Mouse (Mus musculus) cerebellum, adult 11-12 months (tissue): Measurements from ENCODE around the gene Slc36a1.

Experiments
- DNase-seq: peaks from one replicate; pipeline ENCODE4 v3.0.0; 2022

The Slc36a1 gene

DNA sequence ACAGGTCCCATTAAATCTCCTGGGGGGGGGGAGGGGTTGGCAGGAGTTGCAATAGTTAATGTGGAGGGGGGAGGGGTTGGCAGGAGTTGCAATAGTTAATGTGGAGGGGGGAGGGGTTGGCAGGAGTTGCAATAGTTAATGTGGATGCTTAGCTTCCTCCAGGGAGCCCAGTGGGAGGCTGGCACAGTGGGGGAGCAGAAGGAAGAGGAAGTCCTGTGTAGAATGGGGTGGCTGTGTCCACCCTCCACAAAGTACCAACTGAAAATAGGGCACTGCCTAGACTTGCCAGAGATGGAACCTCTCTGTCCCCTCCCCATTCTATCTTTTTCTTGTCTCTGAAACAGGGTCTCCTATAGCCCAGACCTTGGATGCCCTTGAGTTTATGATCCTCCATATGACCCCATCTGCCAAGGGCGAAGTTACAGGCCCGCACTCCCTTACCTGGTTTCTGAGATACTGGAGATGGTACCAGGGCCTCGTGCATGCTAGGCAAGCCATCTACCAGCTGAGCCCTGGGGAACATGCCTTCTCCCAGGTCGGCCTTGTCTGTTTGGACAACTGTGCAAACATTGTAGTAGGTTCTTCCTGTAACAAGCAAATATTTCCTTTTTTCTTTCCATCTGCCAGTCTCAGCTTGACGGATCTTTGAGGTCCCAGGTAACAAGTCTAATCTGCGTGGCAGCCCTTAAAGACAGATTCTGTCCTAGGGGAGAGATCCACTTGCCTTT lies 5.6 kb downstream of the Slc36a1 start:
- DNase-seq: no peak

DNA sequence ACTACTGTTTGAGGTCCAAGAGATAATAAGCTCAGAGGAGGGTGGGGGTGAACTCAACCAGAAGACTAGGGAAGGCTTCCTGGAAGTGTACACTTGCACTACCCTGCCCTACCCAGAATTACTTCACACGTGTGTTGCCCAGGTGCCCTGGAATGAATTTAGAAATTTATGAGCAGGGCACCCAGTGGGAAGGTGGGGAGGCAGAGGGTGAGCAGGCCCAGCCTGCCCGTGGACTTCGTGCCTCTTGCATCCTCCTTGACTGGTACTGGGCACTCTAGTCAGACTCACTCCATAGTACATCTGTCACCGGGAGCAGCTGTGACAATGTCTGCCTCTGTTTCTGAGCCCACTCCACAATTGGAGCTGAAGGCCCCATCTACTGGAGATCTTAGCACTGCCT lies 9.4 kb downstream of the Slc36a1 start:
- DNase-seq: no peak

DNA sequence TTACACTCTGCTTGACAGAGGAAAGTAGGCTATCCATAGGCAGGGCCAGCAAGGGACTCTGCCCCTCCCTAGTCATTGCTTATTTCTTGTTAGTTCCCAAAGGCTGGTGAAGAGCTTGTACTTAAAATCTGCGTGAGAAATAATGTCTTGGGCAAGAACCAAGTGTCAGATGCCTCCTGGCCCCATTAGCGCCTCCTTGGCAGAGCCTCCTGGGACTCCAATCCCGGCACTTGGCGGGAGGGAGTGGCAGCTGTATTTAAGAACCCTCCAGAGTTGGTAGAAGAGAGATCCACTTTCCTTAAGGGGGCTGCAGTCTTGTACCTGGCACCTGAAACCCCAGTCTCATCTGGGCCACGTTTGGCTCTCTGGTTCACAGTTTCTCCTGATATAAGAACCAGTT lies 10.0 kb downstream of the Slc36a1 start:
- DNase-seq: no peak

DNA sequence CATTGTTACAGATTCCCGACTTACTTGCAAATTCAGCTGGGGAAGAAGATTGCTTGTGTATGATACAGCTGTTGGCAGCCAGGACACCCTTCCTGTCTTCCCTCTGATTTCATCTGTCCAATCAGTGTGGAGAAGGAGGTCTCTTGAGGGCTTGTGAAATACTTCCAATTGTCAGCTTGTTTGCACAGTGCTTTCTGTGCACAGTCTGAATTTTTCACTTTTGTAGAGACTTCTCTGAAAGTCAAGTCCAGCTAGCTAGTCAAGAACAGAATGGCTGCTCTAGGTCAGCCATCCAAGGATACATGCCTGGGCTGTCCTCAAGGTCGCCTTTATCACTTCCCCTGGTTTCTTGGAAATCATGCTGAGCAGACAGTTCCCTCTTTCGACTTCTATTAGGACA lies 10.8 kb downstream of the Slc36a1 start:
- DNase-seq: no peak

DNA sequence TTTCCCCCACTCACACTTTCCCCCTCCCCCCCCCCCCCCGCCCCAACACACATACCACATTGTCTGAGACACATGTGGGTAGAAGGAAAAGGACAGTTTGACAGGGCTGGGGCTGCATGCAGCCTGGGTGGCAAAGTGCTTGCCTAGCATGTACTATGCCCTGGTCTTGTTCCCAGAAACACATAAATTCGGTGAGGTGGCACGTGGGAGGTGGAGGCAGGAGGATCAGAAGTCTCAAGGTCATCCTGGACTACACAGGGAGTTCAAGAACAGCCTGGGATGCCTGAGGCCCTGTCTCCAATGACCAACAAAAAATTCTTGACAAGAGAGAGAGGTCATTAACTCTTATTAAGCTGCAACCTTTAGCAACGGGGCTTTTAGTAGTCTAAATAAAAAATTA lies 11.9 kb downstream of the Slc36a1 start:
- DNase-seq: no peak

DNA sequence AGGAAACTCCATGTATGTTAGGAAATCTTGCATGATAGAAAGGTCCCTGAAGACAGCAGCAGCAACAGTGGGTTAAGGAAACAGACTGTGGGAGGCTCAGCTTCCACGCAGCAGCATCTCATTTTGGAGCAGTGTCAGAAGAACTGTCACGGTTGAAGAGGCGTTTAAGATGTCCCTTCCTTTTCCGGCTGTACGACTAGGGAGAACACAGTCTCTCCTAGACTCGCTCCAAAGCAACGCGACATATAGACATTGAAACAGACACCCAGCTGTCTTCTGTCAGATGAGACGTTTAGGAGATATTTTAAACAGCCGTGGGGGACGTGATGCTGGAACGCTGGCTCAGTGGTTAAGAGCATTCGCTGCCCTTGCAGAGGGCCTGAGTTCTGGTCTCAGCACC lies 12.7 kb downstream of the Slc36a1 start:
- DNase-seq: no peak

DNA sequence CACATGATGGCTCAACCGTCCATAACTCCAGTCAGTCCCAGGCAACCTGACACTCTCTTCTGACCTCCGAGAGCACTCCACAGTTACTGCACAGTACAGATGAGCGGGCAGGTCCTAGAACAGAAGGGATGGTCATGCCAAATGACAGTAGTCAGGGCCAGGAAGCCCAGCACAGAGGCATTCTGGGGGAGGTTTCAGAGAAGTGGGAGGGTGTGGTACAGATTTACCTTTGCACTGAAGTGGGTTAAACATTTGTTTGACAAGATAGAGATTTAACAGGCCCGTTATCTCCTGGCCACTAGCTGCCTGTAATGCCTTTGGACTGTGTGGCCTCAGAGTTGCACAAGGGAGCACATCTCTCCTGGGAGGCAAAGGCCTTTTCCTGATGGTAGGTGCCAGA lies 13.3 kb downstream of the Slc36a1 start:
- DNase-seq: no peak

DNA sequence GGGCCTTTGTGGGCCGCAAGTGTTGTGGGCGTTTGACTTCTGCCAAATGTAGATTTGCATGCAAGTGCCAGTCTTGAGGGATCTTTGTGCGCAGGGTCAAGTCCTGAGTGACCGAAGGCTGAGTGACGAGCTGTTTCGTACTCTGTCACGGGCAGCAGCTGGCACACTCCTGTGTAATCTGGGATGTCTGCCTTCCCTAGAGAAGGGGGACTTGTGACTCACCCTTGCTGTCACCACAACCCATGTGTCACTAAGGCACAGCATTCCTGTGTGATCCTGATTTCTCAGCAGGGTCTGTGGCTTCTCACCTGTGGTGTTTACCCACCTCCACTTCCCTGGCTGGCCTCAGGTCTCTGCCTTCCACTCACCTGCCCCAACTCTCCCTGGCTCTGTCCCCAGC lies 13.7 kb downstream of the Slc36a1 start:
- no peak for DNase-seq

DNA sequence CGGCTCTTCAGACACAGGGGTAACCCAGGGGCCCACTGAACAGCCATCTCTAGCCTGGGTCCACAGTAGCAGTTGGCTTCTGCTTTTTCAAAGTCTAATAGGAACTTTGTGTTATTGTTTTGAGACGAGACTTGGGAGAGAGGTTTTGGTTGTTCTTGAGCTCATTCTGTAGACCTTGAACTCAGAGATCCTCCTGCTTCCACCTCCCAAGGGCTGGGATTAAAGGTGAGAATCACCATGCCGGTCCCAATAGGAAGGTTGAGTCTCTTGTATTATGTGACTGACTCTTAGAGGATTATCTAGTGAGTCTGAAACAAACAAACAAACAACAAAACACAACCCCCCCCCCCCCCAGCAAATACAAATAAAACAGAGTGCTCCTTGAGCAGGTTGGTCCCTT lies 14.3 kb downstream of the Slc36a1 start:
- DNase-seq: no peak

DNA sequence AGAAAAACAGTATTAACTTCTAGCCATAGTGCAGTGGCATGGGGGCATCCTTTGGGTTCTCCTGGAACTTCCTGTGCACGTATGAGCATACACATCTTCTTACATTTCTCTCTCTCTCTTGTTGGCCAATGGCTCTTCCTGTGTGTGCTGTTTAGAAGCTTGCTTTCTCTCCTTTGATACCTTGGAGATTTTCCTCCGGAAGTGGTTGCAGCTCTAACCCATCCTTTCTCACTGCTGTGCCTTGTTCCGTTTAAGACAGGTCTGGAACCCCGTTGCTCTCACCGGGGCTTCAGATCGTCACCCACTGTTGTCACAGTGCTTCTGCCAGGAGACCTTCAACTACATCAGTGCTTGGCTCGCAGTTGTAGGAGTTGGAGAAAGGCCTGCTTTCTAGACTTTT lies 17.2 kb downstream of the Slc36a1 start:
- no peak for DNase-seq

DNA sequence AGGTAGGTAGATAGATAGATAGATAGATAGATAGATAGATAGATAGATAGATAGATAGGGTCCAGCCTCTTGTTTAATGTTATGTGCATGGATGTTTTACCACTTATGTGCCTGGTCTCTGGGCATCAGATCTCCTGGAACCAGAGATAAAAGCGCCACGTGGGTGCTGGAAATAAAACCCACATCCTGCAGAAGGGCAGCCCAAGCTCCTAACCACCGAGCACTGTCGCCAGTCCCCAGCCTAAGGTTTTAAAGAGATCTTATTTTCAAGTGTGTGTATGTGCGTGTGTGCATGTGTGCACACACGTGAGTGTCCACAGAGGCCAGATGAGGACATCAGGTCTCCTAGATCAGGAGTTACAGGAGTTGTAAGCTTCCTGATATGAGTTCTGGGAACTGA lies 26.9 kb downstream of the Slc36a1 start:
- no peak for DNase-seq

DNA sequence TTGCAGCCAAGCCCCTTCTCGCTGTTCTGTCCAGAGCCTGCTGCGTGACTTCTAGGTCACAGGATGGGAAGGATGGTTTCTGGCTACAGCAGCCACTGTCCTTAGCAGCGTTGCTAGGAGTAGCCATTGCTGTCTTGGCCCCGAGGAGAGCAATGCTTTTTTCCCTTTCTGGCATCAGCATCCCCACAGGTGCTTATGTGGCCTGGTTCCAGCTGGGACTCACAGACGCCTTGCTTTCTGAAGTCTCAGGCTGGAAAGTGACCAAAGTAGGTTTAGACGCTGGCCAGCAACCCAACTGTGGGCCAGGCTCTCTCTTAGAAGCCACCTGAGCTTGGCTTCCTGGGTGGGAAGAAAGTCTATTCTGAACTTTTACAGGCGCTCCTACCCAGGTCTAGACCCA lies 30.1 kb downstream of the Slc36a1 start:
- DNase-seq: peak; percentile 83

DNA sequence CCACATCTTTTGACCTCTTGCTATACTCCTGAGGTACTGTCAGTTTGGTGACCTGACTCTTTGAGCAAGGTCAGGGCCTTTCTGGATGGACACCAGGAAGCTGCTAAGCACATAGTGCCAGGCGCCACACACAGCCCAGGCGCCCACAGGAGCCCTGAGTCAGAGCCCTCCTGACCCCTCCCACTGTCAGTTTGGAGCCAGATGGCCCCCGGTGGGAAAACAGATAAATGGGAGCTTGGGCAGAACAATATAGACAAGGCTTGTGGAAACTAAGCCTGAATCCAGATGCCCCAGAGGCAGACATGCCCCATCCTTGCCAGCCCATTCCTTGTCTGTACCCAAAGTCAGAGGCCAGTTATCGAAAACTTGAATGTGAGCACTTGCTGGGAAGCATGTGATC lies 30.6 kb downstream of the Slc36a1 start:
- DNase-seq: no peak

DNA sequence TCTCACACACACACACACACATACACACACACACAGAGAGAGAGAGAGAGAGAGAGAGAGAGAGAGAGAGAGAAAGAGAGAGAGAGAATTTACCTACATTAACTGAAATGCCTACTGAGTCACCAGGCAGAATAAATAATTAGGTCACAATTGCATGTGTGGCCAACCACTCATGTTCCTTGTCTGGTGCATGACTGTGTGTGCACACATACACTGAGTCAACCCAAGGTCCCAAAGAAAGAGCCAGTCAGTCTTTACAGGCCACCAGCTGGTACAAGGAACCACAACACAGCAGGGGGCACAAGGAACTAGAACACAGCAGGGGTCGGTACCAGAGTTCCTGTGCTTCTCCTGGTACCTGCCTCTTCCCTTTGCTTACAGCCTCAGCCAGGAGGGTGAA lies 32.7 kb downstream of the Slc36a1 start:
- DNase-seq: no peak

DNA sequence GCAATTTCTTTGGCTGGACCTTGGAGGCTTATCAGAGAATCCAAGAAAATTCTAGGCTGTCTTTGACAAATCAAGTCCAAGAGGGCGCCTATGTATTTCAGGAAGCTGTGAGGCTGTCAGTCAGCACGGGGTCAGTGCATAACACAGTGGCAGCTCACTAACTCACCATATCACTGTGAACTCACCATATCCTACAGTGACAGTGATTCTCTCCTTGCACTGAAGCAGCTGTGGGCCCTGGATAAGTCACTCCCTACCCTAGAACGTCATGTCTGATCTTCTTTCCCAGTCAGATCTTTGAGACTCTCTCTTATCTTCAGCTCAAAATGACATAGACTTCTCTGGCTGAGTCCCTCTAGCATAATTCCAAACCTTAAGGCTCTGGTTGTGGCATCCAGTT lies 35.3 kb downstream of the Slc36a1 start:
- DNase-seq: no peak

DNA sequence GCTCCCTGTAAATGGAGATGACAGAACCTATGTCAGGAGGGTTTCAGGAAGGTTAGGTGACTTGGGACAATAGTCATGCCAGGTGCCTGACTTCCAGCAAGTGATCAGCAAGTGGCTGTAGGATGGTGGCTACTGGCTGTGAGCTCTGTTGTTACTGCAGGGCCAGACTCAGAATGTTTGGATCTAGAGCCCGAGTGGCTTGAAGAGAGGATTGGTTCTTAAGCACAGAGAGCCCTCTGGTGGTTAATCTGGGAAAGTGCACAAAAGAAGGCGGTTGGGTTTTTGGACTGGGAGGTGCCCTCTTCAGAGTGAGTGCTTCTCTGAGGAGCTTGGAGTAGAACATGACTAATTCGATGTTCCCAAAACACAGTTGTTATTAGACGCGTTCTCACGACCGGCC lies 36.4 kb downstream of the Slc36a1 start:
- DNase-seq: peak; percentile 79

DNA sequence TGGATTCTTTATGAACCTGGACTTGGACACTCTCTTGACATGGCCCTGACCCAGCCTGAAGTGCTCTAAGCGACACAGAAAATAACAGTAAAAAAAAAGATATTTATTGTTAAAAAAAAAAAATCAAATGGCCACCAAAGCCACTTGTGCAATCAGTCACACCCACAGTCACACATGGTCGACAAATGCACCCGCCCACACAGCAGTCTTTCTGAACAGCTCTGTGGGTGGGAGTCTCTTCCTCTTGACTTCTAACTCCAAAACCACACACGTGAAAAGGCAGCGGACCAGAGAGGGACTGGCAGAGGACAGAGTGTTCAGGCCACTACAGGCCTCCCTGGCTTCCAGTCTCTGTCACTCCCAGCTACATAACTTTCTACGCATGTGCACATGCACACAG lies 46.4 kb downstream of the Slc36a1 start:
- no peak for DNase-seq

DNA sequence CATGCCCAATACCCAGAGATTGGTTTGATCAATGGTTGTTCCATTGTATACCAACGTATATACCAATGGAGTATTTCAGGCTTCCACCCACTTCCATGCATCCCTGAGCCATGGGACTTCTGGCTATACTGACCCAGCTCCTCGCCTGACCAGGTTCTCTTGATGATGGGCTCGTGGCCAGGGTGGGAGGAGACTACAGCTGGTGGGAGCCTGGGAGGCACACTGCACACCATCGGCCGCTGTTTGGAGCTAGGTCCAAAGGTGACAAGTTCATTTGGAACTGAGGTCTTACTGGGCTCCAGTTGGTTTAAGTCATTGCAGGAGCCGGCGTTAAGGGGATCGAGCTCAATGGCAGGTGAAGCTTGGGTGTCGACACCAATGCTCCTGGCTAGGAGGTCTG lies 49.2 kb downstream of the Slc36a1 start:
- DNase-seq: peak; percentile 32

DNA sequence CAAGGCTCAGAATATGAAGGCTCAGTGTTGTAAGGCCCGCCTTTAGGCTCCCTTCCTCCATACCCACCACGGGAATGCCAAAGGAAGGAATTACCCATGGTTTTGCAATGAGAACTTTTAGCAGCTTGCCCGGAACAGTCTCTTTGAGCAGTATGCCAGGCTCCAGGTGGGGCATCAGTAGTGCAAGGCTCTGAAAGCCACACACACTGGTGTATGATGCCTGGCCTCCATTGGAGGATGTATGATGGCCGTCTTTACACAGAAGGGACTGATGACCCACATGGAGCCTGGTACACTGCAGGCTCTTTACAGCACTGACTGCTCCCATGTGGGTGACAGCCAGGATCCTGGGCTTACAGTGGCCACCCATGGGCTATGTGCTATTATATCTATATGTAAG lies 57.0 kb downstream of the Slc36a1 start:
- DNase-seq: peak; percentile 64

DNA sequence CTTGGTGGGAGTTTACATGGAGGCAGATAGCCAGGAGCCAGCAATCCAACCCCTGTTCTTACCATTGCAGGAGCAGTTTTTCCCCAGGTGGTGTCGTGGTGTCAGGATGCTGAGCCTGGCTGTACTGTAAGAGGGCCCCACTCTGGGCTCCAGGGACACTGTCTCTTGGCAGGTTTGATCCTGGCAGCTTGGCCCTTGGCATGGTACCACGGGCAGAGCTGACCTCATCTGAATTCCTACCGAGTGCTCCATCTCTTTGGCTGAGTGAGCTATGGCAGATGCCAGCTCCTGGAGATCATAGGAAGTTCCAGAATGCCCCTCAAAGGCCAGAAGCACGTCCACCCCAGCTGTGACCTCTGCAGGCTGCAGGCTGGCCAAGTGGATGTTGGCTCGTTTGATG lies 57.9 kb downstream of the Slc36a1 start:
- DNase-seq: peak; percentile 98

DNA sequence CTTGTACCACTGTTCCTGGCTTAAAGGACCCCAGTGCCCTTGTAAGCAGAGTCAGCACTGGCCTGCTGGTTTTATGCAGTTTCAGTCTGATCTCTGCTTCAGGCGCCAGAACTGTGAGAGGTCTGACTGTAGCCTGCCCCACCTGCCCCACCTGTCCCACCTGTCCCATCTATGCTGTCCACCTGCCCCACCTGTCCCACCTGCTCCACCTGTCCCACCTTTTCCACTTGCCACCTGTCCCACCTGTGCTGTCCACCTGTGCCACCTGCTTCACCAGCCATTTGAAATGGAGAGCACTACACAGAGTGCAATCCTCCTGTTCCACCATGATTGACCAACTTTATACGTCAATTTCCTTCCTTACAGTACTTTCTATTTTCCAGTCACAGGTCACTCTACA lies 60.2 kb downstream of the Slc36a1 start:
- peak; percentile 57 for DNase-seq

DNA sequence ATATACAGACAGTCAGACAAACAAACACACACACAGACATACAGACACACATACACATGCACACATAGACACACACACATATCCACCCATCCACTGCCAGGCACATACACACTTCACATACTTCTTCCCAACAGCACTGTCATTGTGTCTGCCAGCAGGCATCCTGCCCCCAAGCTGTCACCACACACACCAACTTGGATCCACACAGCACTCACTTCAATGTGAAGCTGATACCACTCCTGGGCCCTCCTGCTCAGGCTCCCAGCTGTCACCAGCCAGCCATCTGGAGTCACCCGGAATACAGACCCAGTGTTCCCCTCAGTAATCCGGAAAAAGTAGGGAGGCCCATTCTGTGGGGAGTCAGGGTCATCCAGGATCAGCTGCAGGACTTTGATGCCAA lies 61.5 kb downstream of the Slc36a1 start:
- DNase-seq: peak; percentile 57

DNA sequence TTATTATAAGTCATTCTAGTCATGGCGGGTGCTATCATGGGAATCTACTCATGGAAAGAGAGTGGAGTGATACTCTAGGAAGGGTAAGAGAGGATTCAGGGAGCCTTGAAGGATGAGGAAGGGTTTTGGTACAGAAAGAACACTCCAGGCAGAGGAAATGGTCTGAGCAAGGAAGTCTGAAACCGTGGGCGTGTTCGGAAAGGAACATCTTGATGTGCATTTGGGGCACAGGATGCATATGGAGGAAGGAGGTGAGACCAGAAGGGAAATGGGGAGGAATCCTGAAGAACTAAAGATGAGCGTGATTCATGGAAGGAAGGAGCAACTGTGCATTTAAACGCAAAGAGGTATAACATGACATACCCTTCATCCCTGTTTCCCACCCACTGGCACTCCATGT lies 64.4 kb downstream of the Slc36a1 start:
- no peak for DNase-seq

DNA sequence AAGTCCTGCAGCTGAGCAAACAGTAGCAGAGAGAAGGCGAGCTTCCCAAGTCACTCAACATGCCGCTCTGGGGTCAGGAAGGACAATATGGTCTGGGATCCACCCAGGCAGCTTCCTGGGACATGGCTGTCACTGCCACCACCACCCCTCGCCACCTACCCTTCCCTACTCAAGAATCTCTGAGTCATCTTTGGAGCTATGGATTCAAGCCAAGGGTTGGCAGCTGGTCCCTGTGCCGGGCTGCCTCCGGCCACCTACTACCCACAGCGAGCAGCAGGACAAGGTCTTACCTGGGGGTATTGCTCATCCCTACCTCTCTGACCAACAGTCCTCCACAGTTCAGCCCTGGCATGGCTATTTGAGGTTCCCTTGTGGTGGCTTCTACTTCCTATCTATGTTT lies 70.6 kb downstream of the Slc36a1 start:
- peak; percentile 94 for DNase-seq
